Mouse (Mus musculus): ENCODE results near the gene Rpl6. TPM values are rescaled to one million over a fixed set of nuclear protein-coding genes. Genes with fewer than 3 reads are reported as not detected.

Rpl6 gene
- polyA plus RNA-seq, 1 experiment from 2014 or later = 315 TPM

GRCm38 (mm10) chr5:121241182-121241581 lies 36.9 kb downstream of the Rpl6 start:
- Histone ChIP-seq H3K4me1 (ENCODE audit: insufficient read depth) (peaks cover 62% of the 10 kb centered on the region), H3K27me3 (ENCODE audit: insufficient read depth, low read length) (no peaks in the 10 kb centered on the region), H3K9me3 (ENCODE audit: low read length) (no peaks in the 10 kb centered on the region), H3K9ac (replicated peaks) (no peak overlapping the region), H3K4me3 (ENCODE audit: low read depth, low read length) (no peak overlapping the region), H3K27ac (ENCODE audit: low read depth) (peak overlapping the region; percentile 91), H3K36me3 (replicated peaks; ENCODE audit: insufficient read depth, low read length) (peaks cover 5% of the 10 kb centered on the region; the same call in 1 of the 2 replicates), H3K4me2 (ENCODE audit: low read depth, low read length) (peak overlapping the region; percentile 22; the same call in 1 of the 2 replicates)
- ATAC-seq (no peak), DNase-seq (no peak)
- no peak for TF ChIP-seq EP300 (IDR thresholded peaks at IDR 0.05; ENCODE audit: low read depth)
- TF ChIP-seq CTCF (IDR thresholded peaks at IDR 0.05; ENCODE audit: low read depth) = no peak

- DNase-seq (no peak), ATAC-seq (peak; percentile 47)
- no peaks in the 10 kb centered on the region for H3K9me3 ChIP-seq (ENCODE audit: low read length)
- TF ChIP-seq EP300 (IDR thresholded peaks at IDR 0.05; ENCODE audit: low read depth) = no peak
- TF ChIP-seq CTCF (IDR thresholded peaks at IDR 0.05; ENCODE audit: low read depth) = no peak
- 32% methylated on average over 1 of the region's 1 CpGs for WGBS (ENCODE audit: insufficient replicate concordance)
- peak overlapping the region; percentile 60 for H3K4me2 ChIP-seq (ENCODE audit: low read depth, low read length)
- H3K4me3 ChIP-seq (ENCODE audit: low read depth, low read length) = peak overlapping the region; percentile 1; the same call in 1 of the 2 replicates
- H3K36me3 ChIP-seq (replicated peaks; ENCODE audit: insufficient read depth, low read length) = peaks cover 6% of the 10 kb centered on the region; the same call in 1 of the 2 replicates
- H3K27me3 ChIP-seq (ENCODE audit: insufficient read depth, low read length) = no peaks in the 10 kb centered on the region
- peak overlapping the region; percentile 52 for H3K9ac ChIP-seq (replicated peaks)
- H3K27ac ChIP-seq (ENCODE audit: low read depth) = peak overlapping the region; percentile 91
- peaks cover 57% of the 10 kb centered on the region for H3K4me1 ChIP-seq (ENCODE audit: insufficient read depth)
Observed at GRCm38 (mm10) chr5:121242261-121242660, 38.0 kb downstream of the Rpl6 start.

GRCm38 (mm10) chr5:121242701-121243100 lies 38.4 kb downstream of the Rpl6 start:
- peaks cover 61% of the 10 kb centered on the region for H3K4me1 ChIP-seq (ENCODE audit: insufficient read depth)
- H3K4me2 ChIP-seq (ENCODE audit: low read depth, low read length) = peak overlapping the region; percentile 60
- peaks cover 8% of the 10 kb centered on the region; the same call in 1 of the 2 replicates for H3K36me3 ChIP-seq (replicated peaks; ENCODE audit: insufficient read depth, low read length)
- TF ChIP-seq CTCF (IDR thresholded peaks at IDR 0.05; ENCODE audit: low read depth) = no peak
- peak; percentile 99 for TF ChIP-seq EP300 (IDR thresholded peaks at IDR 0.05; ENCODE audit: low read depth)
- peak overlapping the region; percentile 52 for H3K9ac ChIP-seq (replicated peaks)
- H3K27me3 ChIP-seq (ENCODE audit: insufficient read depth, low read length) = no peaks in the 10 kb centered on the region
- H3K27ac ChIP-seq (ENCODE audit: low read depth) = peak overlapping the region; percentile 91
- peak; percentile 79 for ATAC-seq
- WGBS (ENCODE audit: insufficient replicate concordance) = 57% methylated on average over 1 of the region's 1 CpGs
- no peaks in the 10 kb centered on the region for H3K9me3 ChIP-seq (ENCODE audit: low read length)
- DNase-seq = no peak
- H3K4me3 ChIP-seq (ENCODE audit: low read depth, low read length) = peak overlapping the region; percentile 1; the same call in 1 of the 2 replicates

GRCm38 (mm10) chr5:121243676-121244364 lies 39.5 kb downstream of the Rpl6 start:
- ATAC-seq (no peak), DNase-seq (no peak)
- Histone ChIP-seq H3K4me1 (ENCODE audit: insufficient read depth) (peaks cover 64% of the 10 kb centered on the region), H3K4me2 (ENCODE audit: low read depth, low read length) (peak overlapping the region; percentile 60), H3K9ac (replicated peaks) (0 out of 2 replicates have a peak overlapping the region, but pooled peaks have one; percentile 21), H3K9me3 (ENCODE audit: low read length) (no peaks in the 10 kb centered on the region), H3K4me3 (ENCODE audit: low read depth, low read length) (no peak overlapping the region), H3K27ac (ENCODE audit: low read depth) (peak overlapping the region; percentile 91), H3K27me3 (ENCODE audit: insufficient read depth, low read length) (no peaks in the 10 kb centered on the region), H3K36me3 (replicated peaks; ENCODE audit: insufficient read depth, low read length) (peaks cover 8% of the 10 kb centered on the region; the same call in 1 of the 2 replicates)
- WGBS (ENCODE audit: insufficient replicate concordance) = 64% methylated on average over 1 of the region's 1 CpGs
- TF ChIP-seq CTCF (IDR thresholded peaks at IDR 0.05; ENCODE audit: low read depth) (no peak), EP300 (IDR thresholded peaks at IDR 0.05; ENCODE audit: low read depth) (no peak)

- no peaks in the 10 kb centered on the region for H3K27me3 ChIP-seq (ENCODE audit: insufficient read depth, low read length)
- H3K27ac ChIP-seq (ENCODE audit: low read depth) = peak overlapping the region; percentile 91
- DNase-seq (no peak), ATAC-seq (0 out of 2 replicates have a peak, but pooled peaks have one; percentile 17)
- WGBS (ENCODE audit: insufficient replicate concordance) = 50% methylated on average over 5 of the region's 5 CpGs
- H3K4me2 ChIP-seq (ENCODE audit: low read depth, low read length) = peak overlapping the region; percentile 60
- peaks cover 67% of the 10 kb centered on the region for H3K4me1 ChIP-seq (ENCODE audit: insufficient read depth)
- no peaks in the 10 kb centered on the region for H3K9me3 ChIP-seq (ENCODE audit: low read length)
- H3K9ac ChIP-seq (replicated peaks) = peak overlapping the region; percentile 47
- TF ChIP-seq EP300 (IDR thresholded peaks at IDR 0.05; ENCODE audit: low read depth) (peak; percentile 88), CTCF (IDR thresholded peaks at IDR 0.05; ENCODE audit: low read depth) (no peak)
- peaks cover 8% of the 10 kb centered on the region; the same call in 1 of the 2 replicates for H3K36me3 ChIP-seq (replicated peaks; ENCODE audit: insufficient read depth, low read length)
- H3K4me3 ChIP-seq (ENCODE audit: low read depth, low read length) = no peak overlapping the region
Observed at GRCm38 (mm10) chr5:121244365-121244731, 40.1 kb downstream of the Rpl6 start.

GRCm38 (mm10) chr5:121245201-121245600 lies 40.9 kb downstream of the Rpl6 start:
- peak overlapping the region; percentile 91 for H3K27ac ChIP-seq (ENCODE audit: low read depth)

More at GRCm38 (mm10) chr5:121245201-121245600, 40.9 kb downstream of the Rpl6 start:
- peak overlapping the region; percentile 60 for H3K4me2 ChIP-seq (ENCODE audit: low read depth, low read length)
- H3K27me3 ChIP-seq (ENCODE audit: insufficient read depth, low read length) = no peaks in the 10 kb centered on the region
- H3K36me3 ChIP-seq (replicated peaks; ENCODE audit: insufficient read depth, low read length) = peaks cover 8% of the 10 kb centered on the region; the same call in 1 of the 2 replicates
- H3K9me3 ChIP-seq (ENCODE audit: low read length) = no peaks in the 10 kb centered on the region
- H3K4me3 ChIP-seq (ENCODE audit: low read depth, low read length) = no peak overlapping the region
- ATAC-seq = no peak
- H3K4me1 ChIP-seq (ENCODE audit: insufficient read depth) = peaks cover 65% of the 10 kb centered on the region
- no peak for TF ChIP-seq CTCF (IDR thresholded peaks at IDR 0.05; ENCODE audit: low read depth)
- no peak for TF ChIP-seq EP300 (IDR thresholded peaks at IDR 0.05; ENCODE audit: low read depth)
- WGBS (ENCODE audit: insufficient replicate concordance) = 64% methylated on average over 7 of the region's 7 CpGs
- no peak for DNase-seq
- no peak overlapping the region for H3K9ac ChIP-seq (replicated peaks)
